Mouse (Mus musculus) brain, embryonic 14.5 days (tissue): ENCODE measurements around the gene Dchs1. TPM values are rescaled to one million over a fixed set of nuclear protein-coding genes. Genes with fewer than 3 reads are reported as not detected.

Experiments
- DNase-seq: peaks from one replicate; pipeline ENCODE4 v3.0.0-alpha.2; 2011; ENCODE audit warnings: low read depth
- CTCF ChIP-seq: fragments of 200-500 bp; IDR thresholded peaks from 2 replicates; pipeline ENCODE4 v1.5.1; 2012; ENCODE audit warnings: inconsistent platforms, mild to moderate bottlenecking, moderate library complexity, borderline replicate concordance; ENCODE audit not compliant: insufficient read depth, insufficient read length; ENCODE audit errors: extremely low read depth
- POLR2A ChIP-seq: fragments of 200-500 bp; IDR thresholded peaks from 2 replicates; pipeline ENCODE4 v1.6.1; 2012; ENCODE audit warnings: mild to moderate bottlenecking, inconsistent platforms, borderline replicate concordance; ENCODE audit not compliant: poor library complexity, insufficient read depth, insufficient read length, severe bottlenecking; ENCODE audit errors: extremely low read depth
- polyA plus RNA-seq: library from polyadenylated mRNA; depleted of rRNA; stranded (reverse); fragments of >200 nt; gene quantifications from 2 replicates; pipeline ENCODE4 v1.2.3, GENCODE M21; 2012; rRNA removed

The Dchs1 gene
- polyA plus RNA-seq = 68.6 and 87.4 TPM in 2 replicates

DNA sequence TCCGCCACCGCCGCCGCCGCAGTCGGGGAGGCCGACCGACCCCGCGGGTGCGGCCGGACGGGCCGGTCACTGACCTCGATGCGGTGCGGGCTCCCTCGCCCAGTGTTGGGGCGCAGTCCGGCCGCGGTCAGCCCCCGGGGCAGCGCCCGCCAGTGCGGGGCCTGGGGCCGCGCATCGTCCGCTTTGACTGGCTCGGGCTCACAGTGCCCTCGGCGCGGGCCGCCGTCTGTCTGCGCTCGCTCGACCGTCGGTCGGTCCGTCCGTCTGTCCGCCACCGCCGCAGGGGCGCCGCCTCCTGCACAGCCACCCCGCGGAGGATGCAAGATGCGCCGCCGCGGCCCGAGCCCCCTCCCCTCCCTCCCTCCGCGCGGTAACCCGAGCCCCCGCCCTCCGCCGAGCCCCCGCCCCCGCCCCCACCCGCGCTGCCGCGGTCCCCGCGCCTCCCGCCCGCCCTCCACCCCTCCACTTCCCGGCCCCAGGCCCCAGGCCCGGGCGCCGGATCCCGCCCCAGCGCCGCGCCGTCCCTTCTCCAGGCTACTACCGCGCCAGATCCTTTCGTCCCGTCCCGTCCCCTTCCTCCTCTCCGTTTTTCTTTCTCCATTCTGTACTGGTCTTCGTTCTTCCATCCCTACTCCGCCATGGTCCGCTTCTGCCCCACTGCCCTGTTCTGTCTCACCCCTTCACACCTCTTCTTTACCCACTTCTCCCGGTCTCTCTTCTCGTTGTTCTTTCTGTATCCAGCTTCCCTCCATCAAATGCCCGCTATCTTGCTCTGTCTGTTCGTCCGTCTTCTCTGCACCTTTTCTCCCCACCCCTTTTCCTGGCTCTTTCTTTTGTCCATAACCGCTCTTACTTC, at the start of gene Dchs1:
Gene Dchs1, minus strand, starts transcription at position 370 of the 856 bp plus-strand sequence.
- DNase-seq = peak; percentile 81
- TF ChIP-seq CTCF = no peak
- TF ChIP-seq POLR2A = peak; percentile 61

DNA sequence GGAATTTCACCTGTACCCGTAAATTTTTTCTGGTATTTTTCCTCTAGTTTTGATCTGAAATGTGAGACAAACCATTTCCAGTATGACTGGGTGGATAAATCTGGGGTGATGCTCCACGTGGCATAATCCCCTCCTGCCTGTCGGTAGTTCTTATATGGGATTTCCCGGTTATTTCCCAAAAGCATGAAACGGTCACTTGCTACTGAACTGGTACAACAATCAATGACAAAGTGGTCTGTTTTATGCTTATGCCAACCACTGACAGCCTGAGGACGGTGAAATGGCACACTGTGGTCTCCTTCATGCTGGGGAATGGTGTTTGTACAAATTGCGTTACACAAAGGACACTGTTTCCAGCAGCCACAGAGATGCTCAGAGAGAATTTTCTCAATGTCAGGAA, 36.8 kb upstream of the Dchs1 start:
- DNase-seq = no peak
- TF ChIP-seq POLR2A (no peak), CTCF (no peak)

DNA sequence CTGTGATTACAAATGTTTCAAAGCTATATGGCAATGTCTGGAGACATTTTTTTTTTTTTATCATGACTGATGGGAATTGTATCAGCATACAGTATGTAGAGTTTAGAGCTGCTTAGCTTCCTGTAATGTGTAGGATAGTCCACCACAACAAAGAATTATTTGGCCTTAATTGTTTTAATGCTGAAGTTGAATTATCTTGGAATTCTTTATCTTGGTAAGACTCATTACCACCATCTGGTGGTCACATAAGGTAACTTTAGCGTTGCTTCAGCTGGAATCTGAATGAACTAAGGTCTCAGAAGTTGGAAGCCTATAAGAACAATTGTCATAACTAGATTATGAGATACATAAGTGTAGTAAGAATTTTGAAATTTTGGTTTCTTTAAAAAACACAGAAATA, 31.0 kb upstream of the Dchs1 start:
- TF ChIP-seq POLR2A (no peak), CTCF (no peak)
- DNase-seq = peak; percentile 73

DNA sequence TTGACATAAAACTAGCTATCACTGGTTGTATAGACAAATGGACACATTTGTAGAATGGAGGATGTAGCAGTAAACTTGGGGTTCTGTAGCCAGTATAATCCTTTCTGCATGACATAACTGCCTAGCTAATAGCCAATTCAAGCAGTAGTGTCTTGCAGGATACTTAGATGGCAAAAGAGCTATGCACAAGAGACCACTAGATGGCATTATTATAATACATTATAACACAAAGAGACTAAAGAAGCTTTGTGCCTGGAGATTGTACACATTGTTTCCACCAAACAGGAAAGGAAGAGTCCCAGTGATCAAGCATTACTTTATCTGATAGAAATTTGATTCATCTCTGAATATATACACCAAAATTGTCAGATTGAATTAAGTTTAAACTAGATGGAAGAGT, 29.3 kb upstream of the Dchs1 start:
- no peak for TF ChIP-seq POLR2A
- TF ChIP-seq CTCF = no peak
- DNase-seq = peak; percentile 61

DNA sequence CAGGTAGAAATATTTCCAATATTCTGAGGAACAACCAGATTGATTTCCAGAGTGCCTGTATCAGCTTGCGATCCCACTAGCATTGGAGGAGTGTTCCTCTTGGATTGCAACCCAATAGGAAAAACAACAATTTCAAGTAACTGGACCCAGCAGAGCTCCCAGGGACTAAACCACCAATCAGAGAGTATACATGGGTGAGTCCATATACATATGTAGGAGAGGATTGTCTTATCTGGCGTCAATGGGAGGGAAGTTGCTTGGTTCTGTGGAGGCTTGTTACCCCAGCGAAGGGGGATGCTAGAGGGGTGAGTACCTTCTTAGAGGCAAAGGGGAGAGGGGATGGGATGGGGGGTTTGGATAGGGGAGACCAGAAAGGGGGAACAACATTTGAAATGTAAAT, 25.9 kb upstream of the Dchs1 start:
- TF ChIP-seq POLR2A = no peak
- TF ChIP-seq CTCF = no peak
- no peak for DNase-seq

DNA sequence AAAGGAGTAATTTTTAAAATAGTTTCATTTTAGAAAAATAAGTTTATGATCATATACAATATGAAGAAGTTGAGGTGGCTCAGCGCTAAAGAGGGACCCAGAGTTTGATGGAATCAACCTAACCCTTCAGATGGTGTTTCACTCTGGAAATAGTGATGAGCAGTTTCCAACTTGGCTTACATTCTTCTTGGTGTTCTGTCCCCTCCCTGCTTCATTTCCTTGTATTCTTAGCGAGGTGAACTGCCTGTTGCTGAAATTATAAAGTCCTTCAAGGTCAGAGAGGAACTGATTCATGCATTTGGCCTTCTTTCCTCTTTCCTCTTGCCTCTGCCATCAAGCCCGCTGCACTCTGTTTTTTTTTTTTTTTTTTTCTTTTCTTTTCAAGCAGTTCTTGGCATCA, 25.1 kb upstream of the Dchs1 start:
- no peak for DNase-seq
- TF ChIP-seq POLR2A (no peak), CTCF (no peak)

DNA sequence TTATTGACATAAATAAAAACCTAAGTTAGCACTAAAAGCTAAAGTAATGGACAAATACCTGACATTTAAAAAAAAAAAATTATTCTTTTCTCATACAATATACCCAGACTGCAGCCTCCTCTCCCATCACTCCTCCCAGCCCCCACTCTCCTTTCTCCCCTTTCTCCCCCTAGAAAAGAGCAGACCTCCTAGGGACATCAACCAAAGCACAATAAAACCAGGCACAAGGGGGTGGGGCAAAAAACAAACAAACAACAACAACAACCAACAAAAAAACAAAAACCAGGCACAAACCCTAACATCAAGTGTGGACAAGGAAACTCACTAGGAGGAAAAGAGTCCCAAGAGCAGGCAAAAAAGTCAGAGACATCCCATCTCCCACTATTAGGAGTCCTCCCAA, 24.1 kb upstream of the Dchs1 start:
- TF ChIP-seq POLR2A = no peak
- TF ChIP-seq CTCF = no peak
- no peak for DNase-seq

DNA sequence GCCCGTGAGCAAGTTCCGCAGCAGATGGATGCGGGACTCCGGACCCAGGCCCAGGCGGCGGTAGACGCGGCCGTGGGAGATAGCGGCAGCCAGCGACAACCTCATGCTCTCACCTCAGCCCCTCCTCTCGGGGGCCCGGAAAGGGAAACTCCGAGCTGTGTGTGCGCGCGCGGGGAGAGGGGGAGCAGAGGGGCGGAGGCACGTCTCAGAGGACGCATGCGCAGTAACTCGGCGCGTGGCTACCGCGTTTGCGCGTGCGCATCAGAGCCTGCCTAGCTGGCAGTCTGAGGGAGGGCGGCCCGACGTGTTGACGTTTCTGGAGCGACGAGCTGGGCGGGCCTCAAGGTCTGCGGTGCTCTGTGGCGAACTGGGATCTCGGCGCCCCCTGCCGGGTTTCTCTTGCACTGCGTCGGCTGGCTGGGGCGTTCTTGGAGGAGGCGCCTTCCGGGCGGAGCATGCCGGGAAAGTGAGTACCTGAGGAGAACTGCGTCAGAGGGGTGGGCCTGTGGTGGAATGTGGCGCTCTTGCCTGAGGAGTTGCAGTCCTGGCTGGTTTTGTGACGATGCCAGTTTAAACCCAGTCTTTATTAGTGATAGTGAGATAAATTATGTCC, 23.5 kb upstream of the Dchs1 start, which contains the start of gene Mrpl17:
Gene Mrpl17, minus strand, starts transcription at position 223 of the 613 bp plus-strand sequence.
- peak; percentile 93 for TF ChIP-seq CTCF
- peak; percentile 64; the same call in 1 of the 2 replicates for TF ChIP-seq POLR2A
- DNase-seq = peak; percentile 100

DNA sequence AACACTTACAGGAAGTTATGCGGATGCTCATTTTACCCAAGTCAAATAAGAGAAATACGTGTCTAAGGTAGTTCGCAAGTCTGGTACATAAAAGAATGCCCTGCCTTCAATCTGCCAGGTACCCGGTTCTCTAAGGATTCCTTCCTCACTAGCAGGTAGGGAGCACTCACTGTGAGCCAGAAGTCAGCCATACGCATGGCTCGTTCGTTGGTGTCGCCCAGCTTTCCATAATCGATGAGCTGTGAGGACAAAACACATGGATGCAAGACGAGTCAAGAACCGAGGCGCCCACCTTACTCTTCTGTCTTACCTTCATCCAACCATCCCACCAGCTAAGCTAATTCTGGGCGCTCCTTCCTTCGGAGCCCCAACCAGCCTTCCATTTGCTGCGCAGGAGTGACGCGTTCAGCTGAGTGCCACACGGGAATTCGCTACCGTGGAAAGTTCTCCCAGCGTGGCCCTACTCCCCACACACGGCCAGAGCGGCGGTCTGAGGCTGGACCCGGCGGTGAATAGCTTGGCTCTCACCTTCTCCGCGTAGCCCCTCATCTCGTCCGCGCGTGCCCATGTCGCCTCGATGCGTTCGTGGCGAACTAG, 22.9 kb upstream of the Dchs1 start:
- TF ChIP-seq POLR2A = no peak
- no peak for DNase-seq

DNA sequence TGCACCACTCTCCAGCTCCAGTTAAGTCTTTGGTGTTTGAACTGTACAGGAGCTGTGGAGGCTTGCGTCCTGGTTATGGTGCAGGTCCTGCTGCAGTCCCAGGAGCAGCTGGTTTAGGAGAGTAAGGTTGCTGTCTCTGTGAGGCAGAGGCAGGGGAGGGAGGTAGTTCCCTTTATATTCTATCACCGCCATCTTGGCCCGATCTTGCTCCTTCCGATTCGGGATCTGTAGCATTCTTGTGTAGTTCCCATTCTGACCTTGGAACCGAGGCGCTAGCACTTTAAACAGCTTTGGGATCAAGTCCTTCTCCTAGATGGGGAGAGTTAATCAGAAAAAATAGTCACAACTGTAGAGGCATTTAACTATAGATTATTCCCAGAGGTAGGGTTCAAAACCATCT, 22.4 kb upstream of the Dchs1 start:
- DNase-seq = no peak
- TF ChIP-seq POLR2A = no peak
- TF ChIP-seq CTCF = no peak

DNA sequence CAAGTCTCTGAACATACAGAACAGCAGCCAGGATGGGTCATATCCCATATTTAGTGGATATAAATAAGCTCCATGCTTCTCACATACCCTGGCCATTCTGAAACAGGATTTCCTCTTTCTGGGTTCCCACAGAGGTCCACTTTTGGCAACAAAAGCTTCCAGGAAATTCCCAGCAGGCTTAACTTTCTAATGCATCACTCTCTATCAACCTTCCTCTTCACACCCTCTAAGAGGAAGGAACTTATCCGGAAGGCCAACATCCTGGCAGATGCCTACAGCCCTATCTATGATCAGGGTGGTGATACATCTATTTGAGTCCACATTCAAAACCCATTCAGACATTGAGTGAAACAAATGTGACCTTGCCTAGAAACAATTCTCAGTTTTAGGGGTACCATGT, 20.9 kb upstream of the Dchs1 start:
- no peak for TF ChIP-seq POLR2A
- TF ChIP-seq CTCF = no peak
- DNase-seq = no peak
